Mouse (Mus musculus) limb, embryonic 14.5 days (tissue): ENCODE results near the gene Mospd3. TPM values are rescaled to one million over a fixed set of nuclear protein-coding genes. Genes with fewer than 3 reads are reported as not detected.

ENCODE experiments used
- ATAC-seq: fragments of 200-750 bp; cut with Nextera tagmentation; 2 replicates; pipeline ENCODE4 v1.8.0; 2017; ENCODE audit warnings: low read depth, moderate number of reproducible peaks, moderate TSS enrichment; ENCODE audit not compliant: low FRiP score
- DNase-seq: peaks from one replicate; pipeline ENCODE4 v3.0.0-alpha.2; 2015; ENCODE audit warnings: low spot score
- H3K27ac ChIP-seq: fragments of 300-500 bp; sonication (generic); replicated peaks from 2 replicates; pipeline ENCODE4 v1.5.1; 2014; ENCODE audit warnings: low read depth, mild to moderate bottlenecking, low read length, moderate library complexity, mixed read lengths
- H3K27me3 ChIP-seq: fragments of 300-500 bp; sonication (generic); 2 replicates; pipeline ENCODE4 v1.6.1; 2014; ENCODE audit warnings: low read length, mixed read lengths; ENCODE audit not compliant: control insufficient read depth, insufficient read depth
- H3K36me3 ChIP-seq: fragments of 300-500 bp; sonication (generic); 2 replicates; pipeline ENCODE4 v1.6.1; 2014; ENCODE audit warnings: mild to moderate bottlenecking, low read length, moderate library complexity, mixed read lengths; ENCODE audit not compliant: control insufficient read depth, insufficient read depth
- H3K4me1 ChIP-seq: fragments of 300-500 bp; sonication (generic); 2 replicates; pipeline ENCODE4 v1.6.1; 2014; ENCODE audit warnings: antibody characterized with exemption, low read length, mixed read lengths; ENCODE audit not compliant: control insufficient read depth, insufficient read depth
- H3K4me2 ChIP-seq: fragments of 300-500 bp; sonication (generic); replicated peaks from 2 replicates; pipeline ENCODE4 v1.6.1; 2014; ENCODE audit warnings: low read depth, mild to moderate bottlenecking, low read length, moderate library complexity; ENCODE audit not compliant: severe bottlenecking
- H3K4me3 ChIP-seq: fragments of 300-500 bp; sonication (generic); replicated peaks from 2 replicates; pipeline ENCODE4 v1.5.1; 2014; ENCODE audit warnings: low read length
- H3K9ac ChIP-seq: fragments of 300-500 bp; sonication (generic); 2 replicates; pipeline ENCODE4 v1.6.1; 2014; ENCODE audit warnings: mild to moderate bottlenecking, low read depth, low read length, moderate library complexity; ENCODE audit not compliant: severe bottlenecking
- H3K9me3 ChIP-seq: fragments of 300-500 bp; sonication (generic); 2 replicates; pipeline ENCODE4 v1.6.1; 2016; ENCODE audit warnings: low read length; ENCODE audit not compliant: control insufficient read depth
- POLR2A ChIP-seq: fragments of 200-500 bp; IDR thresholded peaks from 2 replicates; pipeline ENCODE4 v1.8.0; 2012; ENCODE audit warnings: inconsistent platforms, mild to moderate bottlenecking, moderate library complexity, borderline replicate concordance; ENCODE audit not compliant: insufficient read depth, insufficient read length; ENCODE audit errors: extremely low read depth
- WGBS: fragments of 180-500 bp; shearing (Covaris S2); extraction: QIAGEN DNeasy Blood & Tissue Kit; methylation state at CpG from one replicate; pipeline ENCODE4 v1.1.7; 2014; 5-methylcytosine and 5-hydroxymethylcytosine counted together
- polyA plus RNA-seq, 2 experiments: library from polyadenylated mRNA; depleted of rRNA in 1 of 2; stranded (reverse) in 1 of 2; unstranded in 1 of 2; fragments of >200 nt; fragmentation: Nextera tagmentation in 1 of 2; extraction: Ambion mirVana in 1 of 2; gene quantifications; 2 replicates each; pipeline versions ENCODE4 v1.2.1 to v1.2.3; 2012 to 2014

Gene Mospd3
- polyA plus RNA-seq, 2 experiments = 49.4 to 68.2 TPM

- 61% methylated on average over 9 of the region's 9 CpGs for WGBS
- no peak for TF ChIP-seq POLR2A
- Histone ChIP-seq H3K9ac (peak overlapping the region; percentile 79), H3K27ac (no peak overlapping the region), H3K36me3 (0 out of 2 replicates have a peak, but pooled peaks cover 9% of the 10 kb centered on the region), H3K9me3 (no peaks in the 10 kb centered on the region), H3K4me1 (peaks cover 20% of the 10 kb centered on the region), H3K27me3 (no peaks in the 10 kb centered on the region), H3K4me2 (peak overlapping the region; percentile 95), H3K4me3 (peak overlapping the region; percentile 78)
- no peak for DNase-seq
- ATAC-seq = no peak
Measured at GRCm38 (mm10) chr5:137599600-137599999, 1.3 kb downstream of the Mospd3 start.

GRCm38 (mm10) chr5:137598100-137598826 lies 2.6 kb downstream of the Mospd3 start:
- no peak for TF ChIP-seq POLR2A
- 97% methylated on average over 2 of the region's 2 CpGs for WGBS
- no peaks in the 10 kb centered on the region for H3K9me3 ChIP-seq

GRCm38 (mm10) chr5:137597625-137598024 lies 3.2 kb downstream of the Mospd3 start:
- no peak overlapping the region for H3K4me2 ChIP-seq
- H3K36me3 ChIP-seq = 0 out of 2 replicates have a peak, but pooled peaks cover 9% of the 10 kb centered on the region
- no peak overlapping the region for H3K4me3 ChIP-seq
- no peak for TF ChIP-seq POLR2A
- H3K9me3 ChIP-seq = no peaks in the 10 kb centered on the region
- H3K27ac ChIP-seq = no peak overlapping the region
- ATAC-seq (no peak), DNase-seq (no peak)
- H3K4me1 ChIP-seq = peaks cover 15% of the 10 kb centered on the region
- WGBS = 95% methylated on average over 6 of the region's 6 CpGs
- no peak overlapping the region for H3K9ac ChIP-seq
- H3K27me3 ChIP-seq = no peaks in the 10 kb centered on the region

More at GRCm38 (mm10) chr5:137598100-137598826, 2.6 kb downstream of the Mospd3 start:
- H3K36me3 ChIP-seq = 0 out of 2 replicates have a peak, but pooled peaks cover 9% of the 10 kb centered on the region
- no peak overlapping the region for H3K9ac ChIP-seq
- ATAC-seq = no peak
- H3K4me3 ChIP-seq = no peak overlapping the region
- no peak for DNase-seq
- no peak overlapping the region for H3K4me2 ChIP-seq
- peaks cover 16% of the 10 kb centered on the region for H3K4me1 ChIP-seq
- H3K27ac ChIP-seq = no peak overlapping the region
- H3K27me3 ChIP-seq = no peaks in the 10 kb centered on the region

GRCm38 (mm10) chr5:137596601-137597261 lies 4.1 kb downstream of the Mospd3 start:
- Histone ChIP-seq H3K4me1 (peaks cover 11% of the 10 kb centered on the region; the same call in 1 of the 2 replicates), H3K27ac (no peak overlapping the region), H3K4me2 (no peak overlapping the region), H3K4me3 (0 out of 2 replicates have a peak overlapping the region, but pooled peaks have one; percentile 7), H3K27me3 (no peaks in the 10 kb centered on the region), H3K36me3 (0 out of 2 replicates have a peak, but pooled peaks cover 9% of the 10 kb centered on the region), H3K9me3 (no peaks in the 10 kb centered on the region), H3K9ac (no peak overlapping the region)
- no peak for DNase-seq
- ATAC-seq = no peak
- WGBS = 40% methylated on average over 26 of the region's 30 CpGs
- no peak for TF ChIP-seq POLR2A

GRCm38 (mm10) chr5:137595921-137596320 lies 4.9 kb downstream of the Mospd3 start:
- peaks cover 11% of the 10 kb centered on the region; the same call in 1 of the 2 replicates for H3K4me1 ChIP-seq
- H3K9me3 ChIP-seq = no peaks in the 10 kb centered on the region
- H3K4me2 ChIP-seq = no peak overlapping the region
- DNase-seq (no peak), ATAC-seq (no peak)
- H3K9ac ChIP-seq = no peak overlapping the region
- H3K4me3 ChIP-seq = no peak overlapping the region
- H3K27me3 ChIP-seq = no peaks in the 10 kb centered on the region
- no peak for TF ChIP-seq POLR2A
- 0 out of 2 replicates have a peak, but pooled peaks cover 9% of the 10 kb centered on the region for H3K36me3 ChIP-seq
- H3K27ac ChIP-seq = no peak overlapping the region
- 77% methylated on average over 7 of the region's 7 CpGs for WGBS
